Mouse (Mus musculus): ENCODE data around the gene Tspan11.

Tspan11 gene

GRCm38 (mm10) chr6:127877026-127877425, 10.4 kb upstream of the Tspan11 start:
- DNase-seq (ENCODE audit: low spot score in 2 of 2) = no peak

GRCm38 (mm10) chr6:127879472-127879871, 7.9 kb upstream of the Tspan11 start:
- peak in 1 of 2 experiments; percentile 19 for DNase-seq (ENCODE audit: low spot score in 2 of 2)

- DNase-seq (ENCODE audit: low spot score in 2 of 2) = no peak
Observed at GRCm38 (mm10) chr6:127886916-127887315, 473 bp upstream of the Tspan11 start.

- DNase-seq (ENCODE audit: low spot score in 2 of 2) = no peak
Observed at GRCm38 (mm10) chr6:127888581-127888980, 1.2 kb downstream of the Tspan11 start.

GRCm38 (mm10) chr6:127893611-127894010, 6.2 kb downstream of the Tspan11 start:
- no peak for DNase-seq (ENCODE audit: low spot score in 2 of 2)

GRCm38 (mm10) chr6:127894999-127895398, 7.6 kb downstream of the Tspan11 start:
- DNase-seq (ENCODE audit: low spot score in 2 of 2) = no peak

- no peak for DNase-seq (ENCODE audit: low spot score in 2 of 2)
Observed at GRCm38 (mm10) chr6:127896425-127896824, 9.0 kb downstream of the Tspan11 start.

GRCm38 (mm10) chr6:127897342-127897741, 10.0 kb downstream of the Tspan11 start:
- no peak for DNase-seq (ENCODE audit: low spot score in 2 of 2)

- no peak for DNase-seq (ENCODE audit: low spot score in 2 of 2)
Observed at GRCm38 (mm10) chr6:127900062-127900461, 12.7 kb downstream of the Tspan11 start.

- no peak for DNase-seq (ENCODE audit: low spot score in 2 of 2)
Observed at GRCm38 (mm10) chr6:127901261-127901660, 13.9 kb downstream of the Tspan11 start.

GRCm38 (mm10) chr6:127901669-127902068, 14.3 kb downstream of the Tspan11 start:
- no peak for DNase-seq (ENCODE audit: low spot score in 2 of 2)

- DNase-seq (ENCODE audit: low spot score in 2 of 2) = no peak
Observed at GRCm38 (mm10) chr6:127902559-127902958, 15.2 kb downstream of the Tspan11 start.

GRCm38 (mm10) chr6:127910638-127911037, 23.2 kb downstream of the Tspan11 start:
- DNase-seq (ENCODE audit: low spot score in 2 of 2) = no peak

- no peak for DNase-seq (ENCODE audit: low spot score in 2 of 2)
Observed at GRCm38 (mm10) chr6:127911687-127912086, 24.3 kb downstream of the Tspan11 start.

- no peak for DNase-seq (ENCODE audit: low spot score in 2 of 2)
Observed at GRCm38 (mm10) chr6:127912938-127913337, 25.5 kb downstream of the Tspan11 start.

GRCm38 (mm10) chr6:127916993-127917392, 29.6 kb downstream of the Tspan11 start:
- no peak for DNase-seq (ENCODE audit: low spot score in 2 of 2)

GRCm38 (mm10) chr6:127917712-127918111, 30.3 kb downstream of the Tspan11 start:
- no peak for DNase-seq (ENCODE audit: low spot score in 2 of 2)

- no peak for DNase-seq (ENCODE audit: low spot score in 2 of 2)
Observed at GRCm38 (mm10) chr6:127919491-127919890, 32.1 kb downstream of the Tspan11 start.

- peak; percentile 27 to 69 for DNase-seq (ENCODE audit: low spot score in 2 of 2)
Observed at GRCm38 (mm10) chr6:127920652-127921051, 33.3 kb downstream of the Tspan11 start.

- no peak for DNase-seq (ENCODE audit: low spot score in 2 of 2)
Observed at GRCm38 (mm10) chr6:127921996-127922395, 34.6 kb downstream of the Tspan11 start.

- DNase-seq (ENCODE audit: low spot score in 2 of 2) = no peak
Observed at GRCm38 (mm10) chr6:127923296-127923695, 35.9 kb downstream of the Tspan11 start.

- no peak for DNase-seq (ENCODE audit: low spot score in 2 of 2)
Observed at GRCm38 (mm10) chr6:127924750-127925149, 37.4 kb downstream of the Tspan11 start.

- no peak for DNase-seq (ENCODE audit: low spot score in 2 of 2)
Observed at GRCm38 (mm10) chr6:127925915-127926314, 38.5 kb downstream of the Tspan11 start.

GRCm38 (mm10) chr6:127928682-127929081, 41.3 kb downstream of the Tspan11 start:
- no peak for DNase-seq (ENCODE audit: low spot score in 2 of 2)
